Mouse (Mus musculus) left cerebral cortex, adult 8-10 months (tissue): ENCODE data around the gene Abat. TPM values are rescaled to one million over a fixed set of nuclear protein-coding genes. Genes with fewer than 3 reads are reported as not detected.

ENCODE experiments used
- DNase-seq, 2 experiments: peaks; one replicate each; pipeline ENCODE4 v3.0.0; 2022; ENCODE audit warnings: low spot score in 2 of 2
- total RNA-seq, 4 experiments: library from RNA; stranded (reverse); gene quantifications; 2 replicates each; pipeline ENCODE4 v1.2.4; 2022

The Abat gene
- total RNA-seq, 4 experiments from 2014 or later: 178 to 210 (median 190) TPM

GRCm38 (mm10) chr16:8630419-8630818 lies 117.2 kb downstream of the Abat start:
- DNase-seq: no peak

- DNase-seq: no peak
Observed at GRCm38 (mm10) chr16:8631428-8631827, 118.2 kb downstream of the Abat start.

GRCm38 (mm10) chr16:8636867-8637216 lies 123.6 kb downstream of the Abat start:
- DNase-seq: no peak

GRCm38 (mm10) chr16:8637217-8638051 lies 124.2 kb downstream of the Abat start, which contains the start of the genes Pmm2 and Tmem186:
Gene Pmm2, plus strand, starts transcription at chr16:8637674.
Gene Tmem186, minus strand, starts transcription at chr16:8637712.
- peak; percentile 69 to 86 for DNase-seq

- no peak for DNase-seq
Observed at GRCm38 (mm10) chr16:8638131-8638530, 124.9 kb downstream of the Abat start.

- no peak for DNase-seq
Observed at GRCm38 (mm10) chr16:8639466-8640191, 126.4 kb downstream of the Abat start.

GRCm38 (mm10) chr16:8643855-8644254 lies 130.6 kb downstream of the Abat start:
- DNase-seq: no peak

GRCm38 (mm10) chr16:8645546-8645945 lies 132.3 kb downstream of the Abat start:
- no peak for DNase-seq

- DNase-seq: no peak
Observed at GRCm38 (mm10) chr16:8650007-8650406, 136.8 kb downstream of the Abat start.

GRCm38 (mm10) chr16:8655108-8655507 lies 141.9 kb downstream of the Abat start:
- no peak for DNase-seq

GRCm38 (mm10) chr16:8655599-8655998 lies 142.4 kb downstream of the Abat start:
- no peak for DNase-seq

- no peak for DNase-seq
Observed at GRCm38 (mm10) chr16:8656256-8656655, 143.0 kb downstream of the Abat start.

- DNase-seq: no peak
Observed at GRCm38 (mm10) chr16:8658349-8658748, 145.1 kb downstream of the Abat start.

GRCm38 (mm10) chr16:8658764-8659163 lies 145.5 kb downstream of the Abat start:
- DNase-seq: no peak

- no peak for DNase-seq
Observed at GRCm38 (mm10) chr16:8663022-8663421, 149.8 kb downstream of the Abat start.

- DNase-seq: no peak
Observed at GRCm38 (mm10) chr16:8663606-8664539, 150.6 kb downstream of the Abat start.

GRCm38 (mm10) chr16:8665367-8665766 lies 152.1 kb downstream of the Abat start:
- no peak for DNase-seq

GRCm38 (mm10) chr16:8666452-8666851 lies 153.2 kb downstream of the Abat start:
- DNase-seq: no peak

- DNase-seq: no peak
Observed at GRCm38 (mm10) chr16:8667261-8667660, 154.0 kb downstream of the Abat start.

GRCm38 (mm10) chr16:8667814-8668213 lies 154.6 kb downstream of the Abat start:
- DNase-seq: no peak

GRCm38 (mm10) chr16:8668386-8668785 lies 155.2 kb downstream of the Abat start:
- no peak for DNase-seq
